Mouse (Mus musculus): ENCODE data around the gene Exo5. TPM values are rescaled to one million over a fixed set of nuclear protein-coding genes. Genes with fewer than 3 reads are reported as not detected.

The Exo5 gene
- polyA plus RNA-seq, 1 experiment from 2014 or later = 20.4 TPM

- DNase-seq (ENCODE audit: low spot score) (no peak), ATAC-seq (replicated peaks; ENCODE audit: low FRiP score, low read depth) (no peak)
- TF ChIP-seq CTCF (IDR thresholded peaks at IDR 0.05; ENCODE audit: low read depth) = no peak
- Histone ChIP-seq H3K4me1 (replicated peaks; ENCODE audit: insufficient read depth, low read length) (no peaks in the 10 kb centered on the region), H3K27ac (no peak overlapping the region), H3K9me3 (replicated peaks; ENCODE audit: low read length) (no peaks in the 10 kb centered on the region), H3K4me2 (ENCODE audit: low read length) (no peak overlapping the region), H3K36me3 (ENCODE audit: insufficient read depth, low read length) (no peaks in the 10 kb centered on the region), H3K27me3 (ENCODE audit: insufficient read depth, low read length) (no peaks in the 10 kb centered on the region), H3K9ac (ENCODE audit: low read depth, low read length) (no peak overlapping the region), H3K4me3 (replicated peaks; ENCODE audit: low read depth, low read length) (no peak overlapping the region)
- 79% methylated on average over 4 of the region's 4 CpGs for WGBS
Measured at GRCm38 (mm10) chr4:120953038-120953437, 28.2 kb upstream of the Exo5 start.

- H3K27me3 ChIP-seq (ENCODE audit: insufficient read depth, low read length) = no peaks in the 10 kb centered on the region
- H3K36me3 ChIP-seq (ENCODE audit: insufficient read depth, low read length) = no peaks in the 10 kb centered on the region
- ATAC-seq (replicated peaks; ENCODE audit: low FRiP score, low read depth) = no peak
- peak overlapping the region; percentile 91 for H3K27ac ChIP-seq
- H3K4me3 ChIP-seq (replicated peaks; ENCODE audit: low read depth, low read length) = peak overlapping the region; percentile 61
- peak; percentile 47 for DNase-seq (ENCODE audit: low spot score)
- 33% methylated on average over 6 of the region's 6 CpGs for WGBS
- no peak for TF ChIP-seq CTCF (IDR thresholded peaks at IDR 0.05; ENCODE audit: low read depth)
- peak overlapping the region; percentile 71 for H3K4me2 ChIP-seq (ENCODE audit: low read length)
- H3K9me3 ChIP-seq (replicated peaks; ENCODE audit: low read length) = no peaks in the 10 kb centered on the region
- peak overlapping the region; percentile 72 for H3K9ac ChIP-seq (ENCODE audit: low read depth, low read length)
- H3K4me1 ChIP-seq (replicated peaks; ENCODE audit: insufficient read depth, low read length) = no peaks in the 10 kb centered on the region
Measured at GRCm38 (mm10) chr4:120952163-120952562, 27.3 kb upstream of the Exo5 start.

GRCm38 (mm10) chr4:120951428-120951973, 26.7 kb upstream of the Exo5 start, which contains the start of gene Zfp69:
TSS of gene Zfp69 (minus strand) at chr4:120951699.
- no peaks in the 10 kb centered on the region for H3K36me3 ChIP-seq (ENCODE audit: insufficient read depth, low read length)
- H3K27me3 ChIP-seq (ENCODE audit: insufficient read depth, low read length) = no peaks in the 10 kb centered on the region
- DNase-seq (ENCODE audit: low spot score) (peak; percentile 93), ATAC-seq (replicated peaks; ENCODE audit: low FRiP score, low read depth) (peak; percentile 97)
- no peak for TF ChIP-seq CTCF (IDR thresholded peaks at IDR 0.05; ENCODE audit: low read depth)
- H3K4me3 ChIP-seq (replicated peaks; ENCODE audit: low read depth, low read length) = peak within 1 kb of the TSS; percentile 61
- peak within 1 kb of the TSS; percentile 72 for H3K9ac ChIP-seq (ENCODE audit: low read depth, low read length)
- H3K4me1 ChIP-seq (replicated peaks; ENCODE audit: insufficient read depth, low read length) = no peaks in the 10 kb centered on the region
- under 1% methylated on average over 51 of the region's 60 CpGs for WGBS
- no peaks in the 10 kb centered on the region for H3K9me3 ChIP-seq (replicated peaks; ENCODE audit: low read length)
- H3K27ac ChIP-seq = peak within 1 kb of the TSS; percentile 91
- peak within 1 kb of the TSS; percentile 71 for H3K4me2 ChIP-seq (ENCODE audit: low read length)

GRCm38 (mm10) chr4:120950763-120951427, 26.1 kb upstream of the Exo5 start:
- Histone ChIP-seq H3K36me3 (ENCODE audit: insufficient read depth, low read length) (no peaks in the 10 kb centered on the region), H3K4me1 (replicated peaks; ENCODE audit: insufficient read depth, low read length) (no peaks in the 10 kb centered on the region), H3K4me2 (ENCODE audit: low read length) (peak overlapping the region; percentile 71), H3K9ac (ENCODE audit: low read depth, low read length) (peak overlapping the region; percentile 72), H3K27ac (peak overlapping the region; percentile 91), H3K27me3 (ENCODE audit: insufficient read depth, low read length) (no peaks in the 10 kb centered on the region), H3K4me3 (replicated peaks; ENCODE audit: low read depth, low read length) (peak overlapping the region; percentile 61), H3K9me3 (replicated peaks; ENCODE audit: low read length) (no peaks in the 10 kb centered on the region)
- TF ChIP-seq CTCF (IDR thresholded peaks at IDR 0.05; ENCODE audit: low read depth) = no peak
- WGBS = 3% methylated on average over 20 of the region's 20 CpGs
- DNase-seq (ENCODE audit: low spot score) (peak; percentile 51), ATAC-seq (replicated peaks; ENCODE audit: low FRiP score, low read depth) (no peak; the same call in 1 of the 2 replicates)

- DNase-seq (ENCODE audit: low spot score) = peak; percentile 50
- ATAC-seq (replicated peaks; ENCODE audit: low FRiP score, low read depth) = no peak
- H3K27ac ChIP-seq = peak overlapping the region; percentile 57
- H3K9me3 ChIP-seq (replicated peaks; ENCODE audit: low read length) = no peaks in the 10 kb centered on the region
- no peaks in the 10 kb centered on the region for H3K4me1 ChIP-seq (replicated peaks; ENCODE audit: insufficient read depth, low read length)
- H3K4me3 ChIP-seq (replicated peaks; ENCODE audit: low read depth, low read length) = no peak overlapping the region
- H3K4me2 ChIP-seq (ENCODE audit: low read length) = peak overlapping the region; percentile 28
- no peak overlapping the region for H3K9ac ChIP-seq (ENCODE audit: low read depth, low read length)
- no peaks in the 10 kb centered on the region for H3K27me3 ChIP-seq (ENCODE audit: insufficient read depth, low read length)
- TF ChIP-seq CTCF (IDR thresholded peaks at IDR 0.05; ENCODE audit: low read depth) = no peak
- WGBS = 43% methylated on average over 3 of the region's 3 CpGs
- no peaks in the 10 kb centered on the region for H3K36me3 ChIP-seq (ENCODE audit: insufficient read depth, low read length)
Measured at GRCm38 (mm10) chr4:120948938-120949337, 24.1 kb upstream of the Exo5 start.

- no peak overlapping the region for H3K27ac ChIP-seq
- DNase-seq (ENCODE audit: low spot score) = no peak
- no peaks in the 10 kb centered on the region for H3K4me1 ChIP-seq (replicated peaks; ENCODE audit: insufficient read depth, low read length)
- no peak overlapping the region for H3K4me3 ChIP-seq (replicated peaks; ENCODE audit: low read depth, low read length)
- WGBS = 64% methylated on average over 3 of the region's 3 CpGs
- no peak overlapping the region for H3K9ac ChIP-seq (ENCODE audit: low read depth, low read length)
- no peak overlapping the region for H3K4me2 ChIP-seq (ENCODE audit: low read length)
- no peak for ATAC-seq (replicated peaks; ENCODE audit: low FRiP score, low read depth)
- H3K27me3 ChIP-seq (ENCODE audit: insufficient read depth, low read length) = no peaks in the 10 kb centered on the region
- no peaks in the 10 kb centered on the region; the same call in 1 of the 2 replicates for H3K36me3 ChIP-seq (ENCODE audit: insufficient read depth, low read length)
- H3K9me3 ChIP-seq (replicated peaks; ENCODE audit: low read length) = no peaks in the 10 kb centered on the region; the same call in 1 of the 2 replicates
- no peak for TF ChIP-seq CTCF (IDR thresholded peaks at IDR 0.05; ENCODE audit: low read depth)
Measured at GRCm38 (mm10) chr4:120935006-120935405, 10.2 kb upstream of the Exo5 start.

Measured in kidney, postnatal 0 days (tissue).